Mouse (Mus musculus) heart, embryonic 12.5 days (tissue): ENCODE measurements around the gene Pex13. TPM values are rescaled to one million over a fixed set of nuclear protein-coding genes. Genes with fewer than 3 reads are reported as not detected.

Source experiments
- ATAC-seq: fragments of 200-750 bp; cut with Nextera tagmentation; 2 replicates; pipeline ENCODE4 v1.8.0; 2017; ENCODE audit warnings: moderate TSS enrichment, moderate library complexity; ENCODE audit not compliant: insufficient number of reproducible peaks, low FRiP score
- H3K27ac ChIP-seq: fragments of 300-500 bp; sonication (generic); 2 replicates; pipeline ENCODE4 v1.5.1; 2016; ENCODE audit warnings: mild to moderate bottlenecking, moderate library complexity; ENCODE audit not compliant: poor library complexity, severe bottlenecking
- H3K27me3 ChIP-seq: fragments of 300-500 bp; sonication (generic); replicated peaks from 2 replicates; pipeline ENCODE4 v1.6.1; 2016; ENCODE audit warnings: mild to moderate bottlenecking, moderate library complexity
- H3K36me3 ChIP-seq: fragments of 300-500 bp; sonication (generic); 2 replicates; pipeline ENCODE4 v1.6.1; 2016; ENCODE audit warnings: mild to moderate bottlenecking, moderate library complexity
- H3K4me1 ChIP-seq: fragments of 300-500 bp; sonication (generic); replicated peaks from 2 replicates; pipeline ENCODE4 v1.6.1; 2016; ENCODE audit warnings: mild to moderate bottlenecking
- H3K4me2 ChIP-seq: fragments of 300-500 bp; sonication (generic); 2 replicates; pipeline ENCODE4 v1.6.1; 2016; ENCODE audit warnings: mild to moderate bottlenecking, moderate library complexity
- H3K4me3 ChIP-seq: fragments of 300-500 bp; sonication (generic); 2 replicates; pipeline ENCODE4 v1.5.1; 2016; ENCODE audit warnings: mild to moderate bottlenecking
- H3K9ac ChIP-seq: fragments of 300-500 bp; sonication (generic); 2 replicates; pipeline ENCODE4 v1.6.1; 2016; ENCODE audit warnings: mild to moderate bottlenecking, moderate library complexity
- H3K9me3 ChIP-seq: fragments of 300-500 bp; sonication (generic); replicated peaks from 2 replicates; pipeline ENCODE4 v1.6.1; 2016; ENCODE audit warnings: mild to moderate bottlenecking, moderate library complexity
- WGBS: fragments of 180-500 bp; shearing (Covaris S2); methylation state at CpG from one replicate; pipeline ENCODE4 v1.1.7; 2016; 5-methylcytosine and 5-hydroxymethylcytosine counted together
- polyA plus RNA-seq: library from polyadenylated mRNA; unstranded; fragments of >200 nt; fragmentation: Nextera tagmentation; extraction: Ambion mirVana; gene quantifications from 2 replicates; pipeline ENCODE4 v1.2.1, GENCODE M21; 2016

Gene Pex13
- polyA plus RNA-seq, 1 experiment from 2014 or later = 29.6 TPM

GRCm38 (mm10) chr11:23680435-23680950 is 14.7 kb upstream of the Pex13 start:
- Histone ChIP-seq H3K9ac (no peak overlapping the region), H3K4me2 (no peak overlapping the region), H3K36me3 (peaks cover 61% of the 10 kb centered on the region), H3K4me1 (no peaks in the 10 kb centered on the region), H3K4me3 (no peak overlapping the region), H3K9me3 (no peaks in the 10 kb centered on the region), H3K27me3 (no peaks in the 10 kb centered on the region), H3K27ac (no peak overlapping the region)
- ATAC-seq = no peak
- 89% methylated on average over 6 of the region's 6 CpGs for WGBS

GRCm38 (mm10) chr11:23679044-23679642 is 13.4 kb upstream of the Pex13 start:
- H3K4me1 ChIP-seq = no peaks in the 10 kb centered on the region
- 37% methylated on average over 3 of the region's 3 CpGs for WGBS
- no peaks in the 10 kb centered on the region for H3K9me3 ChIP-seq
- H3K4me2 ChIP-seq = no peak overlapping the region
- H3K9ac ChIP-seq = no peak overlapping the region
- no peak for ATAC-seq
- H3K36me3 ChIP-seq = peaks cover 67% of the 10 kb centered on the region
- H3K27me3 ChIP-seq = no peaks in the 10 kb centered on the region
- no peak overlapping the region for H3K27ac ChIP-seq
- H3K4me3 ChIP-seq = no peak overlapping the region

- Histone ChIP-seq H3K4me2 (no peak overlapping the region), H3K27me3 (no peaks in the 10 kb centered on the region), H3K27ac (no peak overlapping the region), H3K36me3 (peaks cover 69% of the 10 kb centered on the region), H3K4me3 (no peak overlapping the region), H3K4me1 (no peaks in the 10 kb centered on the region), H3K9ac (no peak overlapping the region), H3K9me3 (no peaks in the 10 kb centered on the region)
- WGBS = 83% methylated on average over 5 of the region's 5 CpGs
- no peak for ATAC-seq
Observed at GRCm38 (mm10) chr11:23676100-23676499, 10.3 kb upstream of the Pex13 start.

- H3K4me1 ChIP-seq = no peaks in the 10 kb centered on the region
- no peaks in the 10 kb centered on the region for H3K27me3 ChIP-seq
- H3K9ac ChIP-seq = no peak overlapping the region
- H3K27ac ChIP-seq = no peak overlapping the region
- 87% methylated on average over 4 of the region's 4 CpGs for WGBS
- H3K4me2 ChIP-seq = no peak overlapping the region
- ATAC-seq = no peak
- no peaks in the 10 kb centered on the region for H3K9me3 ChIP-seq
- peaks cover 55% of the 10 kb centered on the region for H3K36me3 ChIP-seq
- no peak overlapping the region for H3K4me3 ChIP-seq
Observed at GRCm38 (mm10) chr11:23672256-23672749, 6.5 kb upstream of the Pex13 start.

GRCm38 (mm10) chr11:23667128-23667527 is 1.4 kb upstream of the Pex13 start:
- no peaks in the 10 kb centered on the region for H3K27me3 ChIP-seq
- no peaks in the 10 kb centered on the region for H3K9me3 ChIP-seq
- H3K4me3 ChIP-seq = peak overlapping the region; percentile 96
- H3K36me3 ChIP-seq = peaks cover 14% of the 10 kb centered on the region
- ATAC-seq = no peak
- 61% methylated on average over 3 of the region's 3 CpGs for WGBS
- peaks cover 10% of the 10 kb centered on the region; the same call in 1 of the 2 replicates for H3K4me1 ChIP-seq
- no peak overlapping the region for H3K9ac ChIP-seq
- peak overlapping the region; percentile 79 for H3K4me2 ChIP-seq
- H3K27ac ChIP-seq = no peak overlapping the region

- Histone ChIP-seq H3K36me3 (peaks cover 14% of the 10 kb centered on the region), H3K4me1 (peaks cover 10% of the 10 kb centered on the region; the same call in 1 of the 2 replicates), H3K4me2 (peak overlapping the region; percentile 79), H3K9ac (peak overlapping the region; percentile 96), H3K4me3 (peak overlapping the region; percentile 96), H3K27me3 (no peaks in the 10 kb centered on the region), H3K9me3 (no peaks in the 10 kb centered on the region), H3K27ac (peak overlapping the region; percentile 94)
- WGBS = 8% methylated on average over 5 of the region's 5 CpGs
- no peak for ATAC-seq
Observed at GRCm38 (mm10) chr11:23666526-23666925, 767 bp upstream of the Pex13 start.

GRCm38 (mm10) chr11:23665311-23665786 is 410 bp downstream of the Pex13 start, which contains the start of gene Pus10:
Gene Pus10, plus strand, starts transcription at chr11:23665674.
- peak within 1 kb of the TSS; percentile 96 for H3K9ac ChIP-seq
- no peaks in the 10 kb centered on the region for H3K9me3 ChIP-seq
- H3K4me1 ChIP-seq = peaks cover 12% of the 10 kb centered on the region; the same call in 1 of the 2 replicates
- ATAC-seq = peak; percentile 72
- H3K4me2 ChIP-seq = peak within 1 kb of the TSS; percentile 79
- H3K4me3 ChIP-seq = peak within 1 kb of the TSS; percentile 96
- H3K27ac ChIP-seq = peak within 1 kb of the TSS; percentile 94
- under 1% methylated on average over 39 of the region's 40 CpGs for WGBS
- no peaks in the 10 kb centered on the region for H3K27me3 ChIP-seq
- peaks cover 7% of the 10 kb centered on the region; the same call in 1 of the 2 replicates for H3K36me3 ChIP-seq

- Histone ChIP-seq H3K36me3 (peaks cover 7% of the 10 kb centered on the region; the same call in 1 of the 2 replicates), H3K9me3 (no peaks in the 10 kb centered on the region), H3K4me2 (no peak overlapping the region), H3K4me3 (no peak overlapping the region), H3K9ac (no peak overlapping the region), H3K4me1 (peaks cover 12% of the 10 kb centered on the region; the same call in 1 of the 2 replicates), H3K27me3 (no peaks in the 10 kb centered on the region), H3K27ac (no peak overlapping the region)
- ATAC-seq = no peak
Observed at GRCm38 (mm10) chr11:23664232-23664631, 1.5 kb downstream of the Pex13 start.

- H3K27me3 ChIP-seq = no peaks in the 10 kb centered on the region
- H3K4me3 ChIP-seq = no peak overlapping the region
- H3K27ac ChIP-seq = no peak overlapping the region
- no peaks in the 10 kb centered on the region for H3K9me3 ChIP-seq
- H3K4me1 ChIP-seq = 0 out of 2 replicates have a peak, but pooled peaks cover 4% of the 10 kb centered on the region
- H3K36me3 ChIP-seq = peaks cover 5% of the 10 kb centered on the region; the same call in 1 of the 2 replicates
- no peak for ATAC-seq
- H3K4me2 ChIP-seq = no peak overlapping the region
- H3K9ac ChIP-seq = no peak overlapping the region
- WGBS = 71% methylated on average over 2 of the region's 2 CpGs
Observed at GRCm38 (mm10) chr11:23657791-23658190, 8.0 kb downstream of the Pex13 start.

- H3K4me3 ChIP-seq = no peak overlapping the region
- peaks cover 30% of the 10 kb centered on the region for H3K36me3 ChIP-seq
- H3K27ac ChIP-seq = no peak overlapping the region
- 76% methylated on average over 3 of the region's 3 CpGs for WGBS
- no peaks in the 10 kb centered on the region for H3K27me3 ChIP-seq
- H3K9ac ChIP-seq = no peak overlapping the region
- H3K4me1 ChIP-seq = no peaks in the 10 kb centered on the region
- no peak overlapping the region for H3K4me2 ChIP-seq
- H3K9me3 ChIP-seq = no peaks in the 10 kb centered on the region
- no peak for ATAC-seq
Observed at GRCm38 (mm10) chr11:23653666-23654065, 12.1 kb downstream of the Pex13 start.

GRCm38 (mm10) chr11:23647835-23648234 is 17.9 kb downstream of the Pex13 start:
- Histone ChIP-seq H3K36me3 (peaks cover 48% of the 10 kb centered on the region), H3K27ac (no peak overlapping the region)

More at GRCm38 (mm10) chr11:23647835-23648234, 17.9 kb downstream of the Pex13 start:
- H3K9me3 ChIP-seq = no peaks in the 10 kb centered on the region
- no peak for ATAC-seq
- no peak overlapping the region for H3K4me3 ChIP-seq
- no peak overlapping the region for H3K4me2 ChIP-seq
- 93% methylated on average over 3 of the region's 3 CpGs for WGBS
- no peaks in the 10 kb centered on the region for H3K4me1 ChIP-seq
- no peak overlapping the region for H3K9ac ChIP-seq
- H3K27me3 ChIP-seq = no peaks in the 10 kb centered on the region
